Mouse (Mus musculus) adrenal gland, adult 18-20 months (tissue): ENCODE measurements around the gene Mtcl1. TPM values are rescaled to one million over a fixed set of nuclear protein-coding genes. Genes with fewer than 3 reads are reported as not detected.
"Not testable (repeated sequence)": the region's sequence is repeated elsewhere in the genome, so short reads cannot be mapped to it uniquely, and the experiment has no call there.

Experiments used
- DNase-seq, 2 experiments: peaks; one replicate each; pipeline ENCODE4 v3.0.0; 2021 to 2022; ENCODE audit warnings: low spot score in 2 of 2
- total RNA-seq, 2 experiments: library from RNA; stranded (reverse); gene quantifications; 1 replicate in 1 of 2; 2 replicates in 1 of 2; pipeline ENCODE4 v1.2.3; 2021

Mtcl1 gene
- total RNA-seq, 2 experiments from 2014 or later, result 5.1 to 6.1 TPM

GRCm38 (mm10) chr17:66448421-66449405, 837 bp downstream of the Mtcl1 start:
- peak; percentile 57 to 63 for DNase-seq

GRCm38 (mm10) chr17:66447978-66448377, 1.6 kb downstream of the Mtcl1 start:
- DNase-seq, result peak in 1 of 2 experiments; percentile 4

GRCm38 (mm10) chr17:66447007-66447312, 2.6 kb downstream of the Mtcl1 start:
- DNase-seq, result no peak

GRCm38 (mm10) chr17:66446196-66447006, 3.1 kb downstream of the Mtcl1 start:
- DNase-seq, result no peak

- no peak for DNase-seq
Measured at GRCm38 (mm10) chr17:66444059-66444700, 5.4 kb downstream of the Mtcl1 start.

GRCm38 (mm10) chr17:66439888-66440287, 9.7 kb downstream of the Mtcl1 start:
- no peak for DNase-seq

- DNase-seq, result no peak
Measured at GRCm38 (mm10) chr17:66439051-66439753, 10.3 kb downstream of the Mtcl1 start.

GRCm38 (mm10) chr17:66438137-66438536, 11.4 kb downstream of the Mtcl1 start:
- no peak for DNase-seq

GRCm38 (mm10) chr17:66436811-66437210, 12.7 kb downstream of the Mtcl1 start:
- no peak for DNase-seq

GRCm38 (mm10) chr17:66435982-66436381, 13.6 kb downstream of the Mtcl1 start:
- DNase-seq, result no peak

- DNase-seq, result no peak
Measured at GRCm38 (mm10) chr17:66435007-66435406, 14.5 kb downstream of the Mtcl1 start.

- DNase-seq, result no peak
Measured at GRCm38 (mm10) chr17:66434566-66434965, 15.0 kb downstream of the Mtcl1 start.

GRCm38 (mm10) chr17:66424601-66425000, 24.9 kb downstream of the Mtcl1 start:
- DNase-seq, result not testable (repeated sequence)

- no peak for DNase-seq
Measured at GRCm38 (mm10) chr17:66419421-66419820, 30.1 kb downstream of the Mtcl1 start.

GRCm38 (mm10) chr17:66417748-66418147, 31.8 kb downstream of the Mtcl1 start:
- DNase-seq, result no peak

- no peak for DNase-seq
Measured at GRCm38 (mm10) chr17:66417329-66417728, 32.2 kb downstream of the Mtcl1 start.

- peak; percentile 26 to 31 for DNase-seq
Measured at GRCm38 (mm10) chr17:66416841-66417313, 32.7 kb downstream of the Mtcl1 start.

GRCm38 (mm10) chr17:66416436-66416835, 33.1 kb downstream of the Mtcl1 start:
- DNase-seq, result no peak

- DNase-seq, result no peak
Measured at GRCm38 (mm10) chr17:66414331-66414730, 35.2 kb downstream of the Mtcl1 start.

GRCm38 (mm10) chr17:66412155-66412970, 37.2 kb downstream of the Mtcl1 start:
- no peak for DNase-seq
